Mouse (Mus musculus): ENCODE measurements at regions not wholly inside any gene's neighbourhood (a gene's known extent, or its start where the extent isn't known, plus 50 kb on each side); places are given as distances from the start of the nearest gene placed in this dataset.

DNA sequence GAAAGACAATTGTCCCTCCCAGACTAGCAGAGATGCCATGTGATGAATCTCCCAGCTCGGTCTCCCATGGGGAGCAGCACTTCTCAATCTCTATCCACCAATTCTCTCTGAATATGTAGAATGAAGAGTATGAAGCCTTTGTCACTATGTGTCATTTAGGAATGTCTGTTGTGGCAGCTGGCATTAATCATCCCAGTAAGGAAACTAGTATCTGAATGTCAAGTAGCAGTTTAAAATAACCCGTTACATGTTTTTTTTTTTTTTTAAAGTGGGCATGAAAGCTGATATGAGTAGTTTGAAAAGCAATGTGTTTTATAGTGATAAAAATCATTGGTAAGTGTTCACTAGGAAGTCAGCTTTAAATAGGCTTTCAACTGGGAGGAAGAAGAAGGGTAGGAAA is 58.4 kb upstream of the Dcbld2 start:
- intact Hi-C loops (cut with DNase I): no loop called here

DNA sequence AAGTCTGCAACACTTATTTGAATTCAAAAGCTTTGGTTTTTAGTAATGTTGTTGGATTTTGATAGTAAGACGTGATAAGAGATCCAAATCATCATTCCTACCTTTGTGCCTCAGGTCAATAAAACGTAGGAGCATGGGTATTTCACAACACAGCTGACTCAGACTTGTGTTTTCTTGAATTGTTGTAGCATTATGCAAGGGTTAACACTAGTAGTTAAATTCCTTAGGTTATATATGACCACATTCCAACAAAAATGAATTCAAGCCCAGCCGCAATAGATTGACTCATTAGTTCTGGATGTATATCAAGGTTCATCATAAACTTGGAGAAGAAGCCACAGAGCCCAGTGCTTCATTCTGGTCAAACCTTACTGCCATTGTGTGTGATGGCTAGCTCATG is 56.1 kb upstream of the Dcbld2 start:
- intact Hi-C loops (cut with DNase I): no loop called here
- DNase-seq: no peak

More for the DNA sequence above, 58.4 kb upstream of the Dcbld2 start:
- DNase-seq: no peak

DNA sequence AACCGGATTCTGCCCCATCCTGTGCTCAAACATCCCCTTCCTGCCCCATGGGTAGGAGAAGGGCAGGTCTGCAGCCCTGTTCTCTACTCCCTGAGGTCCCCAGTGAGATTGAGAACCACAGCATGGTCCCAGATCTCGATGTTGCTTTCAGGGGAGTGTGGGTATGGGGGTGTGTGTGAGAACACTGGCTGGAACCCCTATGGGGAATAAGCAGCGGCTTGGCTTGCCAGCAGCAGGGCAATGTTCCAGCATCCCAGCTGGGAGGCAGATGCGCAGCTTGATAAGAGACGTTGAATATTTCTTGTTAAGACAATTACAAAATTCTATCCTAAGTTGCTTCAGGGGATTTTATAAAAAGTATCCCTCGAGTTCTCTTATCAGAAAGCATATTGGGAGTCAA is 53.7 kb upstream of the Dcbld2 start:
- intact Hi-C loops (cut with DNase I): no loop called here
- DNase-seq: peak in 1 of 2 experiments; percentile 8

Measured in heart, postnatal 10 days (tissue).